21 mouse cellular contexts compared by ENCODE assay signal in the genomic region with DNA sequence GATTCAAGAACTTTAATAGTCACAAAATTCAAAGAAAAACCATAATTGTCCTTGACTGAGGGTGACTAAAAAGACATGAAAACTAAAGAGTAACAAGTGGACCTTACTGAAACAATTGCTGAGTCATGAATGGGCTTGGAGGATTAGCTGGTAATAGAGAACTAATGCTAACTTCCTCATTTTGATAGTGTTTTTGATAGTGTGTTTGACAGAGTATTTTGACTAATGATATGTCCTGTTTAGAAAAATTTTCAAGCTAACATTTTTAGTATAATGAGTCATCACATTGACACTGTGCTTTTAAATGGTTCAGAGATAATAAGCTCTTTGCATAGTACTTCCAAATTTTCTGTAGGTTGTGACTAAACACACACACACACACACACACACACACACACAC. TPM values are rescaled to one million over a fixed set of nuclear protein-coding genes. Genes with fewer than 3 reads are reported as not detected.
DNase-seq lines count a peak whose midpoint lies in the region; ATAC-seq and TF ChIP-seq lines count a peak whose summit lies in the region.
"Had no signal": no experiment of that assay in that cellular context is flagged by ENCODE, and none has a peak within 500 bp of the region (broad histone marks: within the 10 kb centered on the region; RNA-seq: fewer than 3 reads in every experiment).

No protein-coding gene starts in this region.

- no peaks in the 10 kb centered on the region for H3K36me3 ChIP-seq in ES-E14 (ENCODE audit: control insufficient read depth, insufficient read depth, low read length, poor library complexity, severe bottlenecking)
- H3K36me3 ChIP-seq in heart, embryonic 10.5 days: no peaks in the 10 kb centered on the region
- H3K36me3 ChIP-seq: embryonic facial prominence, embryonic 13.5 days; forebrain, embryonic 12.5 days; hindbrain, embryonic 10.5 days; intestine, embryonic 15.5 days had no signal

- in situ Hi-C loops in ES-E14 (cut with MboI; ENCODE audit: low sequenced_read_pairs in 2 of 2, unreplicated experiment in 2 of 2): no loop called here

- H3K27me3 ChIP-seq in heart, embryonic 10.5 days (ENCODE audit: insufficient read depth, poor library complexity, severe bottlenecking): no peaks in the 10 kb centered on the region
- H3K27me3 ChIP-seq: embryonic facial prominence, embryonic 13.5 days; forebrain, embryonic 12.5 days; intestine, embryonic 15.5 days had no signal

- H3K9ac ChIP-seq in ES-E14 (ENCODE audit: insufficient read depth, low read depth, low read length, poor library complexity, severe bottlenecking): no peak overlapping the region
- H3K9ac ChIP-seq: embryonic facial prominence, embryonic 13.5 days; forebrain, embryonic 12.5 days; hindbrain, embryonic 14.5 days; intestine, embryonic 15.5 days had no signal

- no peaks in the 10 kb centered on the region for H3K9me3 ChIP-seq in ES-E14 (ENCODE audit: control insufficient read depth, insufficient read depth, low read depth, low read length)
- no peaks in the 10 kb centered on the region for H3K9me3 ChIP-seq in heart, embryonic 10.5 days
- H3K9me3 ChIP-seq: embryonic facial prominence, embryonic 13.5 days; forebrain, embryonic 12.5 days; hindbrain, embryonic 10.5 days; intestine, embryonic 15.5 days had no signal

- ATAC-seq in megakaryocyte, adult 5-6 weeks (ENCODE audit: poor library complexity, severe bottlenecking): peak; percentile 77
- ATAC-seq: forebrain, embryonic 16.5 days; intestine, embryonic 15.5 days had no signal

- H3K4me1 ChIP-seq in ES-E14 (ENCODE audit: control insufficient read depth in 2 of 2, insufficient read depth in 2 of 2, low read length in 2 of 2, poor library complexity in 1 of 2): no peaks in the 10 kb centered on the region
- H3K4me1 ChIP-seq in heart, embryonic 10.5 days: no peaks in the 10 kb centered on the region
- H3K4me1 ChIP-seq: embryonic facial prominence, embryonic 13.5 days; forebrain, embryonic 12.5 days; hindbrain, embryonic 10.5 days; intestine, embryonic 15.5 days had no signal

- H3K27ac ChIP-seq in ES-E14 (ENCODE audit: insufficient read depth, low read depth, low read length, poor library complexity, severe bottlenecking): no peak overlapping the region
- H3K27ac ChIP-seq in heart, embryonic 10.5 days: no peak overlapping the region
- H3K27ac ChIP-seq in layer of hippocampus, adult 2 months: no peak overlapping the region
- H3K27ac ChIP-seq: embryonic facial prominence, embryonic 13.5 days; forebrain, embryonic 12.5 days; gastrocnemius, adult 2 months; hindbrain, embryonic 10.5 days; hindbrain, embryonic 14.5 days; intestine, embryonic 15.5 days had no signal

- TF ChIP-seq CTCF in layer of hippocampus, adult 2 months (conservative IDR thresholded peaks at IDR 0.05): no peak

- H3K4me3 ChIP-seq in ES-E14 (ENCODE audit: insufficient read depth in 1 of 2, low read depth in 1 of 2, low read length in 2 of 2, poor library complexity in 1 of 2, severe bottlenecking in 1 of 2): no peak overlapping the region
- H3K4me3 ChIP-seq in heart, embryonic 10.5 days: no peak overlapping the region
- H3K4me3 ChIP-seq in layer of hippocampus, adult 2 months: no peak overlapping the region
- H3K4me3 ChIP-seq: embryonic facial prominence, embryonic 13.5 days; forebrain, embryonic 12.5 days; gastrocnemius, adult 2 months; hindbrain, embryonic 10.5 days; intestine, embryonic 15.5 days had no signal

- DNase-seq in 3T3-L1 (ENCODE audit: low read depth, low spot score): peak; percentile 27
- DNase-seq in ES-E14 (ENCODE audit: low read depth, low spot score): peak; percentile 4
- peak; percentile 16 for DNase-seq in c-Kit-positive CD71-negative TER-119-negative erythroid progenitor cells, embryonic 14.5 days (ENCODE audit: low read depth)
- no peak for DNase-seq in heart, embryonic 10.5 days (ENCODE audit: low spot score)
- no peak for DNase-seq in frontal cortex, postnatal 10 days (ENCODE audit: low spot score in 2 of 2)
- DNase-seq in layer of hippocampus, adult 2 months (ENCODE audit: low spot score in 2 of 2): no peak
- DNase-seq: adrenal gland, adult 8-10 months; adrenal gland, postnatal 36 days; cerebellum, adult 11-12 months; cerebellum, adult 9-10 months; cerebellum, postnatal 25 days; gastrocnemius, adult 2 months; gastrocnemius, postnatal 25 days; heart, postnatal 10 days had no signal

TF ChIP-seq in ES-E14, 5 proteins besides CTCF, POLR2A, EP300 and RAD21:
- peak; percentile 75; the same call in 1 of the 2 replicates for TF ChIP-seq MAFK (IDR thresholded peaks at IDR 0.05; ENCODE audit: insufficient read depth, low read depth, low read length)
- no peak for TF ChIP-seq ZC3H11A (IDR thresholded peaks at IDR 0.05; ENCODE audit: borderline replicate concordance, low read depth, low read length)
- no peak for TF ChIP-seq ZNF384 (IDR thresholded peaks at IDR 0.05; ENCODE audit: low read depth, low read length)
- TF ChIP-seq CHD2 (IDR thresholded peaks at IDR 0.05; ENCODE audit: low read depth, low read length): no peak
TF ChIP-seq in ES-E14: peak in this region for 1.

RNA-seq across cellular contexts. Expression of a gene that starts 13.4 kb away (rescaled TPM):
- not detected in 2 replicates for total RNA-seq in ES-E14 (2012; rRNA removed)
- total RNA-seq in megakaryocyte, adult 5-6 weeks (2015): not detected in 2 replicates
- total RNA-seq in megakaryocyte, adult 5-6 weeks (2017): not detected in 2 replicates
- polyA plus RNA-seq in heart, embryonic 10.5 days (2016; fragmentation: Nextera tagmentation; extraction: Ambion mirVana): not detected in 2 replicates
- total RNA-seq in layer of hippocampus, adult 2 months (2021): under 1 TPM; 0.49 to 0.61 TPM
- total RNA-seq: gastrocnemius, adult 2 months; gastrocnemius, postnatal 25 days had no signal
- polyA plus RNA-seq: forebrain, embryonic 12.5 days; forebrain, embryonic 16.5 days; hindbrain, embryonic 10.5 days had no signal

Comparison
In these comparisons a context has a peak if more than half of its experiments do, and no peak if none do; other contexts are left out.
1. DNase-seq: peak in 3T3-L1 (single experiment), ES-E14 (single experiment) and c-Kit-positive CD71-negative TER-119-negative erythroid progenitor cells, embryonic 14.5 days (single experiment); none in heart, embryonic 10.5 days (single experiment), frontal cortex, postnatal 10 days (0 of 2) and layer of hippocampus, adult 2 months (0 of 2).